22 mouse cellular contexts compared by ENCODE assay signal in genomic region chr19:29944935-29945334, GRCm38 (mm10). TPM values are rescaled to one million over a fixed set of nuclear protein-coding genes. Genes with fewer than 3 reads are reported as not detected.
DNase-seq lines count a peak whose midpoint lies in the region; TF ChIP-seq lines count a peak whose summit lies in the region.
"Not testable (repeated sequence)": the region's sequence is repeated elsewhere in the genome, so short reads cannot be mapped to it uniquely, and the experiment has no call there.
"Had no signal": no experiment of that assay in that cellular context is flagged by ENCODE, and none has a peak within 500 bp of the region (broad histone marks: within the 10 kb centered on the region; RNA-seq: fewer than 3 reads in every experiment).

No protein-coding gene starts in this region.

- not testable (repeated sequence) for H3K79me2 ChIP-seq in CH12.LX (replicated peaks; ENCODE audit: control insufficient read depth, extremely low read depth, insufficient read depth, poor library complexity, severe bottlenecking); MEL (ENCODE audit: control insufficient read depth, insufficient read depth, low read length, poor library complexity)

- TF ChIP-seq RAD21 in CH12.LX (IDR thresholded peaks at IDR 0.05; ENCODE audit: low read depth, low read length); MEL (IDR thresholded peaks at IDR 0.05; ENCODE audit: low read depth, low read length): not testable (repeated sequence)

- H3K36me3 ChIP-seq in CH12.LX (replicated peaks in 1 of 2; ENCODE audit: control insufficient read depth in 1 of 2, insufficient read depth in 1 of 2, low read length in 1 of 2); MEL (ENCODE audit: control insufficient read depth in 1 of 2, insufficient read depth in 2 of 2, low read length in 2 of 2); heart, embryonic 10.5 days; small intestine, adult 2 months (ENCODE audit: control insufficient read depth, insufficient read depth, low read length): not testable (repeated sequence)

- not testable (repeated sequence) for H3K9ac ChIP-seq in CH12.LX (ENCODE audit: insufficient read depth, low read depth); MEL (ENCODE audit: control insufficient read depth, low read depth, low read length, poor library complexity, severe bottlenecking)

- not testable (repeated sequence) for TF ChIP-seq EP300 in CH12.LX (IDR thresholded peaks at IDR 0.05; ENCODE audit: low read length); MEL (IDR thresholded peaks at IDR 0.05; ENCODE audit: low read depth in 1 of 2, low read length in 2 of 2)

- WGBS in heart, embryonic 10.5 days = 81% methylated on average over 4 of the region's 4 CpGs
- 72% methylated on average over 4 of the region's 4 CpGs for WGBS in small intestine, adult 2 months

- not testable (repeated sequence) for TF ChIP-seq POLR2A in CH12.LX (IDR thresholded peaks at IDR 0.05; ENCODE audit: low read depth, low read length); MEL (IDR thresholded peaks at IDR 0.05; ENCODE audit: control insufficient read depth in 1 of 2, insufficient read depth in 1 of 2, low read depth in 1 of 2, low read length in 2 of 2, poor library complexity in 1 of 2); small intestine, adult 2 months (IDR thresholded peaks at IDR 0.05; ENCODE audit: low read depth, low read length)

- not testable (repeated sequence) for TF ChIP-seq CTCF in CH12.LX (conservative IDR thresholded peaks at IDR 0.05 in 1 of 2, IDR thresholded peaks at IDR 0.05 in 1 of 2; ENCODE audit: low read depth in 2 of 2, low read length in 2 of 2); MEL (IDR thresholded peaks at IDR 0.05 in 2 of 3, conservative IDR thresholded peaks at IDR 0.05 in 1 of 3; ENCODE audit: control insufficient read depth in 1 of 3, insufficient read depth in 1 of 3, low read depth in 2 of 3, low read length in 3 of 3, poor library complexity in 1 of 3, severe bottlenecking in 1 of 3); small intestine, adult 2 months (IDR thresholded peaks at IDR 0.05; ENCODE audit: extremely low read depth, insufficient read length, insufficient replicate concordance, low read depth, low read length)
- TF ChIP-seq CTCF in layer of hippocampus, adult 2 months (conservative IDR thresholded peaks at IDR 0.05) = 0 out of 2 replicates have a peak, but pooled peaks have one; percentile 10

- H3K27ac ChIP-seq in CH12.LX (ENCODE audit: insufficient read depth, low read depth); MEL (ENCODE audit: control insufficient read depth, low read depth, low read length); heart, embryonic 10.5 days; layer of hippocampus, adult 2 months: not testable (repeated sequence)
- peak overlapping the region; percentile 68 for H3K27ac ChIP-seq in small intestine, adult 2 months (ENCODE audit: insufficient read depth, low read depth, low read length)

- DNase-seq in CH12.LX (ENCODE audit: extremely low read depth); layer of hippocampus, adult 2 months (ENCODE audit: low spot score in 2 of 2): not testable (repeated sequence)
- DNase-seq in MEL (ENCODE audit: low read depth, low spot score) (peak; percentile 33), R1 (ENCODE audit: low read depth, low spot score) (peak; percentile 40)
- DNase-seq in heart, adult 11 months = peak; percentile 27
- peak; percentile 31 for DNase-seq in heart, embryonic 10.5 days (ENCODE audit: low spot score)

- dilution Hi-C loops in CH12.LX (cut with MboI; ENCODE audit: extremely low pct_ligation_motif_present, extremely low pct_unique_long_range_greater_than_20kb, low sequenced_read_pairs) = not testable (repeated sequence)

- not testable (repeated sequence) for H3K9me3 ChIP-seq in CH12.LX (replicated peaks; ENCODE audit: low read length); MEL (replicated peaks; ENCODE audit: insufficient read depth, low read length); heart, embryonic 10.5 days

- H3K4me2 ChIP-seq in CH12.LX (ENCODE audit: insufficient read depth, low read depth, poor library complexity, severe bottlenecking) = not testable (repeated sequence)

- not testable (repeated sequence) for H3K4me3 ChIP-seq in CH12.LX (replicated peaks in 1 of 3; ENCODE audit: low read depth in 2 of 3, low read length in 2 of 3, poor library complexity in 1 of 3); MEL (ENCODE audit: control insufficient read depth in 1 of 2, insufficient read depth in 1 of 2, low read depth in 2 of 2, low read length in 2 of 2); heart, embryonic 10.5 days; layer of hippocampus, adult 2 months; small intestine, adult 2 months (ENCODE audit: low read depth, low read length)

- H3K27me3 ChIP-seq in CH12.LX (replicated peaks); MEL (ENCODE audit: control insufficient read depth in 1 of 2, insufficient read depth in 2 of 2, low read length in 2 of 2); heart, embryonic 10.5 days (ENCODE audit: insufficient read depth, poor library complexity, severe bottlenecking); small intestine, adult 2 months (ENCODE audit: control insufficient read depth, insufficient read depth, low read length): not testable (repeated sequence)

- H3K4me1 ChIP-seq in CH12.LX (ENCODE audit: control insufficient read depth in 1 of 2, insufficient read depth in 2 of 2) = peaks cover 10 to 26% of the 10 kb centered on the region in 2 experiments
- not testable (repeated sequence) for H3K4me1 ChIP-seq in MEL (ENCODE audit: control insufficient read depth in 1 of 2, insufficient read depth in 2 of 2, low read length in 2 of 2)
- H3K4me1 ChIP-seq in heart, embryonic 10.5 days = peaks cover 17% of the 10 kb centered on the region
- peaks cover 22% of the 10 kb centered on the region for H3K4me1 ChIP-seq in small intestine, adult 2 months (ENCODE audit: control insufficient read depth, insufficient read depth, insufficient read length, low read length)

- in situ Hi-C loops in CH12.LX (cut with MboI; ENCODE audit: low pct_ligation_motif_present, low pct_unique_long_range_greater_than_20kb, low sequenced_read_pairs) = not testable (repeated sequence)

TF ChIP-seq in CH12.LX, 34 proteins besides CTCF, POLR2A, EP300 and RAD21:
- TF ChIP-seq TBP (conservative IDR thresholded peaks at IDR 0.05; ENCODE audit: low read depth, low read length) = peak; percentile 91

TF ChIP-seq in MEL, 35 proteins besides CTCF, POLR2A, EP300 and RAD21:
- peak; percentile 98 for TF ChIP-seq TBP (IDR thresholded peaks at IDR 0.05; ENCODE audit: low read depth, low read length)

RNA-seq across cellular contexts. Expression of gene Il33, which starts 20.0 kb away (rescaled TPM):
- total RNA-seq in CH12.LX (2012; rRNA removed) (0.08 TPM in 1 of 2 replicates, not detected in the other), CH12.LX (2014; rRNA removed) (0.32 and 0.39 TPM in 2 replicates), MEL (2012; rRNA removed) (not detected in 2 replicates)
- polyA plus RNA-seq in CH12.LX (2012; ENCODE audit: insufficient read length, low read depth) (0.24 and 0.29 TPM in 2 replicates), MEL (2012; ENCODE audit: insufficient read depth in 1 of 2, insufficient read length in 2 of 2, low read depth in 1 of 2, low replicate concordance in 2 of 2, missing spikeins in 1 of 2) (under 1 TPM in 1 of 2 experiments, not detected in 1; 0.17 TPM)
- polyA plus RNA-seq in heart, embryonic 10.5 days (2016; fragmentation: Nextera tagmentation; extraction: Ambion mirVana) = 1.1 and 1.7 TPM in 2 replicates
- 10 to 100 TPM; 50.9 to 55.7 TPM for total RNA-seq in layer of hippocampus, adult 2 months (2021)
- polyA plus RNA-seq in small intestine, adult 2 months (2012; rRNA removed) = 6.7 and 9.0 TPM in 2 replicates
- polyA plus RNA-seq: activated CD4-positive, CD25-positive, alpha-beta regulatory T cell, adult 4 months; CD4-positive, CD25-positive, alpha-beta regulatory T cell, adult 4 months had no signal

RNA-seq across cellular contexts. Expression of gene Trpd52l3, which starts 58.7 kb away (rescaled TPM):
- not detected in 2 replicates for total RNA-seq in CH12.LX (2012; rRNA removed)
- not detected in 2 replicates for total RNA-seq in CH12.LX (2014; rRNA removed)
- not detected in 2 replicates for polyA plus RNA-seq in CH12.LX (2012; ENCODE audit: insufficient read length, low read depth)
- not detected in 2 replicates for total RNA-seq in MEL (2012; rRNA removed)
- polyA plus RNA-seq in MEL (2012; ENCODE audit: insufficient read depth in 1 of 2, insufficient read length in 2 of 2, low read depth in 1 of 2, low replicate concordance in 2 of 2, missing spikeins in 1 of 2) = not detected
- not detected in 2 replicates for polyA plus RNA-seq in heart, embryonic 10.5 days (2016; fragmentation: Nextera tagmentation; extraction: Ambion mirVana)
- total RNA-seq in layer of hippocampus, adult 2 months (2021) = not detected
- not detected in 2 replicates for polyA plus RNA-seq in small intestine, adult 2 months (2012; rRNA removed)
- total RNA-seq: adrenal gland, adult 18-20 months; adrenal gland, adult 2 months; adrenal gland, adult 8-10 months; adrenal gland, postnatal 10 days; adrenal gland, postnatal 14 days; adrenal gland, postnatal 25 days; adrenal gland, postnatal 36 days; adrenal gland, postnatal 4 days had no signal
- polyA plus RNA-seq: activated CD4-positive, CD25-positive, alpha-beta regulatory T cell, adult 4 months; adrenal gland, adult 2 months; brain, embryonic 14.5 days; C2C12; CD4-positive, CD25-positive, alpha-beta regulatory T cell, adult 4 months; cerebellum, adult 2 months; G1E; Patski had no signal
